Mouse (Mus musculus): ENCODE measurements around the gene Dnah7b. TPM values are rescaled to one million over a fixed set of nuclear protein-coding genes. Genes with fewer than 3 reads are reported as not detected.
"Not testable (repeated sequence)": the region's sequence is repeated elsewhere in the genome, so short reads cannot be mapped to it uniquely, and the experiment has no call there.

Gene Dnah7b
- 0.06 and 0.08 TPM in 2 replicates for polyA plus RNA-seq (2015; fragmentation: Nextera tagmentation; extraction: Ambion mirVana)

DNA sequence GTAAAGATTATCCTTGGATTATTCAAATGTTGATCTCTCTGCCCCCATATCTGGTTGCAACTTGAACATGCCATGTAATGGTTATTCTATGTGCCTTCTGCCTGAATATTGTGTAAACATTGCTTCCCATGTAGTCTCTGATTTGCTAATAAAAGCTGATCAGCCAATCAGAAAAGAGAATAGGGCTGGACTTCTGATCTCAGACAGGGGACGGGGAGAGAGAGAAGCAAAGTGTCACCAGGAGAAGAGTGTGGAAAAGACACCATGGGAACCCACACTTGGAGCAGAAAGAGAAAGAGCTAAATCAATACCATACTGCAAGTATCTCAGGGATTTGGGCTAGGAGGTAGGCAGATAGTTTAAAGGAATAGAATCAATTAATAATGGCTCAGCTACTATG, at the start of gene Dnah7b:
TSS of gene Dnah7b (plus strand) at position 301 of the 400 bp plus-strand sequence.
- Histone ChIP-seq H3K4me2 (peak within 1 kb of the TSS; percentile 71), H3K4me1 (replicated peaks) (no peaks in the 10 kb centered on the region), H3K9me3 (replicated peaks) (no peaks in the 10 kb centered on the region), H3K27ac (replicated peaks) (no peak within 1 kb of the TSS), H3K36me3 (replicated peaks) (no peaks in the 10 kb centered on the region), H3K4me3 (replicated peaks) (peak within 1 kb of the TSS; percentile 49), H3K9ac (peak within 1 kb of the TSS; percentile 11; the same call in 1 of the 2 replicates), H3K27me3 (no peaks in the 10 kb centered on the region)
- no peak for ATAC-seq (ENCODE audit: insufficient read depth)
- WGBS (ENCODE audit: insufficient replicate concordance): 28% methylated on average over 1 of the region's 1 CpGs

DNA sequence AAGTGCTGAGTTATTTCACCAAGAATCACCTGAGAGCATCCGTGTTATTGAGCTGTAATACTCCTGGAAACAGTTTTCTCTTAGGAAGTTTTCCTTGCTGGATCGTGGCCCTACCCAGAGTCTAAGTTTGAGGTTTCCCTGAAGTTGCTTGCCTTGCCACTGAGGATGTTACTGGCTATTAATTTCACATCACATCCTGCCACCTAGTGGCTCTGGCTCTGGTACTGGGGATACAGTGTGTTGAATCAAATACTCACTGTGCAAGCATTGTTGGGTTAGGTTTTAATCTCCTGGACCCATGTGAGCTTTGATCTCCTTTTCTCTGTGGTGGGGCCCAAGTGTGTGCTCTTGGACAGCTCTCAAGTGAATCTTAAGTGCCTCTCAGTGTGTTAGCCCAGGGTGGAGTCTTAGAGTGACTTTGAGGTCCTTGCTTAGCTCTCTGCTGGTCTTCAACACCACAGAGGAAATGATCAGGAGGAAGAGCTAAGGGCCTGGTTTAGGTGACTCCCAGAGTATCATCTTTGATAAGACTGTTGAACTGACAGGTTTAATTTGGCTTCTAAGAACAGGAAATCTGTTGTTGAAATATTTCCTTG, 47.6 kb upstream of the Dnah7b start:
- no peaks in the 10 kb centered on the region for H3K36me3 ChIP-seq (replicated peaks)
- H3K4me3 ChIP-seq (replicated peaks): no peak overlapping the region
- no peaks in the 10 kb centered on the region for H3K4me1 ChIP-seq (replicated peaks)
- WGBS (ENCODE audit: insufficient replicate concordance): 32% methylated on average over 2 of the region's 2 CpGs
- H3K27ac ChIP-seq (replicated peaks): no peak overlapping the region
- no peak for ATAC-seq (ENCODE audit: insufficient read depth)
- no peak overlapping the region for H3K4me2 ChIP-seq
- no peaks in the 10 kb centered on the region for H3K27me3 ChIP-seq
- no peaks in the 10 kb centered on the region for H3K9me3 ChIP-seq (replicated peaks)
- no peak overlapping the region for H3K9ac ChIP-seq

DNA sequence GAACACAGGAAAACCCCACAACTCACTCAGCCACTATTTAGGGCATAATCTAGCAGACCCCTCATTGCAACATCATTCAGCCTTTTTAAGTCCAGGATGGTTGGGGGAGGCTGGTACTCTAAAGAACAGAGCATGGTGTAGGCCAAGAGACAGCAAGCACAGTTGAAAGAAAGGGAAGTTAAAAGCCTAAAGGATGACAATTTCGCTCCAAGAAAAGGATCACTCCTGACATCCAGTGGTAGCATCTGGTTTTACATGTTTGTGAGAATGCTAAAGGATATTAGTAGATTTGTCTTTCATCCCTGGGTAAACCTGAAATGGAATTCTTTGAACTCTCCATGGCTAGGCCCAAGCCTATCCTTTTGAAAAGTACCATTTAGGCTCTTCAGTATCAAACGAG, 43.9 kb upstream of the Dnah7b start:
- ATAC-seq (ENCODE audit: insufficient read depth): no peak
- Histone ChIP-seq H3K36me3 (replicated peaks) (no peaks in the 10 kb centered on the region), H3K4me2 (no peak overlapping the region), H3K4me3 (replicated peaks) (no peak overlapping the region), H3K27me3 (no peaks in the 10 kb centered on the region), H3K27ac (replicated peaks) (no peak overlapping the region), H3K9me3 (replicated peaks) (no peaks in the 10 kb centered on the region), H3K9ac (no peak overlapping the region), H3K4me1 (replicated peaks) (no peaks in the 10 kb centered on the region)
- WGBS (ENCODE audit: insufficient replicate concordance): 16% methylated on average over 2 of the region's 2 CpGs

DNA sequence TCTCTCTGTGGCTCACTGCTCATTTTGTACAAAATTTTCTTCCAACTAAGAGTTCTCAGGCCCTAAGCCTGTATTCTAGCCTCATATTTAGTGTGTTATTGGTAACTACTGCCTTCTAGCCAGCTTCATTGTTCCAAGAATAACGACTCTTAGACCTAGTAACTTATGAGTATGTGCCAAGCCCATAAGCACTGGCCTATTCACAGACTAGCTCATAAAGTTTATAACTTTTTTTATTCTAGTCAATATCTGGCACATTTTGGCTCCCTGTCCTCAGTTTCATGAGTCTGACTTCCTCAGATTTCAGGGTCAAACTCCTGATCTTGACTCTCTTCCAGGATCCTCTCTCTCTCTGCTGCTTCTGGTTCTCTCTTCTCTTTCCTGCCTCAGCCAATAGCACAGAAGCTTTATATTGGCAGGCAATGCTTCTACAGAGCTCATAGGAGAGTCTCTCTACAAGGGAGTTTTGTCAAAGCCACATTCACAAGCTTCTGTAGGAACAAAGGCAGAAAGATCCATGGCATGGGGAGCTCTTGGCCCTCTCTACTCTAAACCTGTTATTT, 34.0 kb upstream of the Dnah7b start:
- Histone ChIP-seq H3K36me3 (replicated peaks) (no peaks in the 10 kb centered on the region), H3K27ac (replicated peaks) (no peak overlapping the region), H3K4me3 (replicated peaks) (no peak overlapping the region), H3K4me1 (replicated peaks) (no peaks in the 10 kb centered on the region), H3K9me3 (replicated peaks) (no peaks in the 10 kb centered on the region), H3K9ac (no peak overlapping the region), H3K4me2 (no peak overlapping the region), H3K27me3 (no peaks in the 10 kb centered on the region)
- whole genome bisulfite sequencing (ENCODE audit: insufficient replicate concordance): 43% methylated on average over 1 of the region's 1 CpGs
- ATAC-seq (ENCODE audit: insufficient read depth): no peak

DNA sequence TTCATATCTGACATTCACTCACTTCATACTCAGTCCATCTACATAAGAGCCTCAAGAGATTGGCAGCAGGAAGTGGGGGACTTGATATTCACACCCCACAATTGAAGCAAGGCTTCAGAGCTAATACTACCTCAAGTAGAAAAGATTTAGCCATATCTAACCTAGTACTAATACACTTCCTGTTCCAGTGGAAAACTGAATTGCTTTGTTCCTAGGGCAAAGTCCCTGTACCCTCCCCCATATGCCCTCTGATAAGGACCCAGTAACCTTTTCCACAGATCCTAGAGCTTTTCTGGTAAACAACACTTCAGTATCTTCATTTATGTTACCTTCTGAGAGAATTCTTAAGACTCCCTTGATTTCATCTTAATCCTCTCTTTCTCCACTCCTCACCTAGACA, 17.9 kb upstream of the Dnah7b start:
- Histone ChIP-seq H3K36me3 (replicated peaks) (no peaks in the 10 kb centered on the region), H3K4me3 (replicated peaks) (no peak overlapping the region), H3K4me1 (replicated peaks) (no peaks in the 10 kb centered on the region), H3K4me2 (no peak overlapping the region), H3K27ac (replicated peaks) (no peak overlapping the region), H3K9me3 (replicated peaks) (no peaks in the 10 kb centered on the region), H3K9ac (no peak overlapping the region), H3K27me3 (no peaks in the 10 kb centered on the region)
- no peak for ATAC-seq (ENCODE audit: insufficient read depth)

DNA sequence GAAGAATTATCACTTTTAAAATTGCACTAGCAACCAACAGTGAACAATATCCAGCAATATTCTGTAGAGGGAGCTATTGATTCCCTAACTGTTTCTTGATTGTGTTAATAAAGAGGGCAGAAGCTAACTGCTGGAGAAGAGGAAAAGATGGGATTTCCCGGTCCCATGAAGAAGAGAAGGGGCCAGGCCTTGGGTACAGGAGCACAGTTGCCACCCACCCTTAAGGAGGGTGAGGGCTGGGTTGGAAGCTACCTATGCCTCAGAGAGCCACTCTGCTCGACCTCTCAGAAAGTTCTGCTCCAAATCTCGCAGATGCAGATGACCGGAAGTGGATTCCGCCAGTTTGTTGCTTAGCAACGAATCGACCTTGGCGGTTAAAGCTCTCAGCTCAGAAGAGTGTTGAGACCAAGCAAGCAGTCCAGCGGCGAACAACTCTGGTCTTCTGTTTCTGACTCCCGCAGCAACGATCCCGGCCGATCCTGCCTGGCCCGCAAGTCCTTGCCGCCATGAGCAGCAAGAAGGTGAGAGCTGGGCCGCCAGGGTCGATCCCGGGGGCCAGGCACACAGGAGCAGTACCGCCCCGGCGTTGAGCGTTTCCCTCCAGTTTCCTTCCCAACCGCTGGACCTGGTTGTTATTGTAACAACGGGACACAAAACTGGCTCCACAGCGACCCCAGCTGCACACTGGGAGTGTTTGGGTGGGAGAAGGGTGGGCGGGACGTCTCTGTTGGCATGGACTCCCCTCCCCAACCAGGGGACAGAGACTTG, 553 bp downstream of the Dnah7b start:
- WGBS (ENCODE audit: insufficient replicate concordance): under 1% methylated on average over 28 of the region's 28 CpGs
- no peak for ATAC-seq (ENCODE audit: insufficient read depth)
- H3K27ac ChIP-seq (replicated peaks): no peak overlapping the region
- no peaks in the 10 kb centered on the region for H3K36me3 ChIP-seq (replicated peaks)
- no peaks in the 10 kb centered on the region for H3K9me3 ChIP-seq (replicated peaks)
- no peaks in the 10 kb centered on the region for H3K4me1 ChIP-seq (replicated peaks)
- H3K4me3 ChIP-seq (replicated peaks): peak overlapping the region; percentile 49
- H3K27me3 ChIP-seq: no peaks in the 10 kb centered on the region
- peak overlapping the region; percentile 11; the same call in 1 of the 2 replicates for H3K9ac ChIP-seq
- peak overlapping the region; percentile 71 for H3K4me2 ChIP-seq

DNA sequence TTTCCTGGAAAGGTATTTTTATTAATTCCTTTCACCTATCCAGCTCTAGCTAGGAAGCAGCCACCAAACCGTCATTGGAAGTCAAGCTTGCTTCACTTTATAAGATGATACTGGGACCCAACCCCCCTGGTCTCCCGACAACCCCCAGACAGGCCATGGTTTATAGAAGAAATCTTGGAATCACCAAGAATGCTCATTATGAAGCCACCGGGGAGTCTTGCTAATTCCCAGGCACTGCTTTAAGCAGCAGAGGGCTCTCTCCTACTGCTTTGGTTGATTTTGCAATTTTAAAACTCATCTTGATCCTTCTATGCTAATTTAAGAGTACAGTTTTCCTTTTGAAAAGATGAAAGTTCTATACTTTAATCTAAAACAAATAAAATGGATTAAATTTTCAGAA, 2.7 kb downstream of the Dnah7b start:
- H3K4me1 ChIP-seq (replicated peaks); H3K4me2 ChIP-seq; ATAC-seq (ENCODE audit: insufficient read depth); H3K9me3 ChIP-seq (replicated peaks); H3K4me3 ChIP-seq (replicated peaks); H3K36me3 ChIP-seq (replicated peaks); H3K9ac ChIP-seq; H3K27me3 ChIP-seq; H3K27ac ChIP-seq (replicated peaks): not testable (repeated sequence)
- 63% methylated on average over 3 of the region's 3 CpGs for whole genome bisulfite sequencing (ENCODE audit: insufficient replicate concordance)

DNA sequence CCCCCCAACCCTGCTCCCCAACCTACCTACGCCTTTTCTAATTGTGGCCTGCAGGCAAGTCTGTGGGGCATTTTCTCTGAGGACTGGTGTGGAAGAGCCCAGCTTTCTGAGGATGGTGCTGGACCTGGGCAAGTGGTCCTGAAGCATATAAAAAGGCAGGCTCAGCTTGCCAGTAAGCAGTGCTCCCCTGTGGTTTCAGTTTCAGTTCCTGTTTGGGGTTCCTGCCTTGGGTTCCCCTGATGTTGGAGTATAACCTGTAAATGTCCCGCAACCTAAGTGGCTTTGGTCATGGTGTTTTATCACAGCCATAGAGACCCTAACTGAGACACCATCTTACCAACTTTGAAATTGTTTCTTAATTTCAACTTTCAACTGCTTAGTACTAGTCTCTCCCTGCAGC, 11.8 kb downstream of the Dnah7b start:
- no peaks in the 10 kb centered on the region for H3K36me3 ChIP-seq (replicated peaks)
- no peak overlapping the region for H3K9ac ChIP-seq
- no peak overlapping the region for H3K4me2 ChIP-seq
- 51% methylated on average over 2 of the region's 2 CpGs for WGBS (ENCODE audit: insufficient replicate concordance)
- H3K27me3 ChIP-seq: no peaks in the 10 kb centered on the region
- no peak for ATAC-seq (ENCODE audit: insufficient read depth)
- no peaks in the 10 kb centered on the region for H3K4me1 ChIP-seq (replicated peaks)
- H3K9me3 ChIP-seq (replicated peaks): no peaks in the 10 kb centered on the region
- no peak overlapping the region for H3K4me3 ChIP-seq (replicated peaks)
- no peak overlapping the region for H3K27ac ChIP-seq (replicated peaks)

DNA sequence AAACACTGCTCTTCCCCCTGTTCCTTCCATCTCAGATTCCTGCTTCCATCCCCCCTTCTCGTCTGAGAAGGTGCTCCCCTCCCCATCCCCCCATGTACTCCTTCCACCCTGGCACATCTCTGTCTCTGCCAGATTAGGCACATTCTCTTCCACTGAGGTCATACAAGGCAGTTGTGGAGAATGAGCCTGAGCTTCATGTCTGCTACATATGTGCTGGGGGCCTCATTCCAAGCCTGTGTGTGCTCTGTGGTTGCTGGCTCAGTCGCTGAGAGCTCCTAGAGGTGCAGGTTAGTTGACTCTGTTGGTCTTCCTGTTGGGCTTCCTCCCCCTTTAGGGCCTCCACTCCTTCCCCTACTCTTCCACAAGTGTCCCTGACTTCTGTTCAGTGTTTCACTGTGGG, 34.4 kb downstream of the Dnah7b start:
- H3K9ac ChIP-seq: no peak overlapping the region
- no peaks in the 10 kb centered on the region for H3K36me3 ChIP-seq (replicated peaks)
- H3K4me3 ChIP-seq (replicated peaks): no peak overlapping the region
- H3K27ac ChIP-seq (replicated peaks): no peak overlapping the region
- H3K9me3 ChIP-seq (replicated peaks): no peaks in the 10 kb centered on the region
- 29% methylated on average over 2 of the region's 2 CpGs for WGBS (ENCODE audit: insufficient replicate concordance)
- no peak overlapping the region for H3K4me2 ChIP-seq
- no peaks in the 10 kb centered on the region for H3K4me1 ChIP-seq (replicated peaks)
- no peak for ATAC-seq (ENCODE audit: insufficient read depth)
- no peaks in the 10 kb centered on the region for H3K27me3 ChIP-seq

DNA sequence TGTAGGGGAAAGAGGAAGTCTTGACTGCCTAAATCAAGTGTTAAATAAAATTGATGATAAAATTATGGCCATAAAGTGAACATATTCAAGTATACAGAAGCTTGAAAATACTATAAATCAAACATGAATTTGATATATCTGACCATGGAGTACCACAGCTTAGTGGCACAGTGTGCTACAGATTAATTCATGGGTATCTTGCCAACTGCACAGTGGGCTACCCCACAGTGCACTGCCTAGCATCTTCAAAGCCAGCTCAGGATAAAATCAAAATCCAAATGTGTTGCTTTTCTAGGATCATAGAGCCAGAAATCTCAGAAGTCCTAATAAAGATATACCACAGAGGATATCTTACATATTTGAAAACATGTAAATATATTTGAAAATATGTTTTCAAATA, 46.5 kb downstream of the Dnah7b start:
- H3K4me1 ChIP-seq (replicated peaks); H3K27me3 ChIP-seq; H3K36me3 ChIP-seq (replicated peaks); H3K4me3 ChIP-seq (replicated peaks); H3K9me3 ChIP-seq (replicated peaks); ATAC-seq (ENCODE audit: insufficient read depth); H3K27ac ChIP-seq (replicated peaks); H3K9ac ChIP-seq; H3K4me2 ChIP-seq: not testable (repeated sequence)

DNA sequence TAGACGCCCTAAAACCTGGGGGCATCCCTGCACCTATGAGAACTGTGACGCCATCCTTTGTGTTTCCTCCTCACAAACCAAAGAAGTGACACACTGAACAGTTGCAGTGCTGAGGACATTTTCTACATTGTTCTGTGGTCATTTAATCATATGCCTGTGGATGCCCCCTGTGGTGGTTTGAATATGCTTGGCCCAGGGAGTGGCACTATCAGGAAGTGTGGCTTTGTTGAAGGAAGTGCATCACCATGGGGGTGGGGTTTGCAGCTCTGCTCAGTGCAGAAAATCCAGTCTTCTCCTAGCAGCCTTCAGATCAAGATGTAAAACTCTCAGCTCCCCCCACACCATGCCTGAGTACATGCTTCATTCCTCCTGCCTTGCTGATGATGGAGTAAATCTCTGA, 51.1 kb downstream of the Dnah7b start:
- not testable (repeated sequence) for H3K9ac ChIP-seq; H3K9me3 ChIP-seq (replicated peaks); H3K36me3 ChIP-seq (replicated peaks); H3K4me1 ChIP-seq (replicated peaks); H3K4me2 ChIP-seq; H3K27ac ChIP-seq (replicated peaks); H3K27me3 ChIP-seq; ATAC-seq (ENCODE audit: insufficient read depth); H3K4me3 ChIP-seq (replicated peaks)
- 57% methylated on average over 2 of the region's 2 CpGs for WGBS (ENCODE audit: insufficient replicate concordance)

Measured in liver, embryonic 15.5 days (tissue).